Mouse (Mus musculus): Measurements from ENCODE around the gene Ppp1r18.

DNA sequence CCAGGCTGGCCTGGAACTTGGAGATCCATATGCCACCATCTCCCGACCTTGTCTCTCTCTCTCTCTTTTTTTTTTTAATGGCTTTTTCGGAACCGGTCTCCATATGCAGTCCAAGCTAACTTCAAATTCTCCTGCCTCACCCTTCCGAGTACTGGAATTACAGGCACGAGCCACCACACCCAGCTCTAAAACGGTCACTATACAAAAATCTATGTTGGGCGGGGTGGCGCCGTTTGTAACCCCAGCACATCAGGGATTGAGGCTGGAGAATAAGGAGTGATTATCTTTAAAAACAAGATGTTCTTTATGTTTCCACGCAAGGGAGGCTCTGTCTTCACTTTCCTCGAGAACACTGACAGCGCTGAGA is 4.6 kb upstream of the Ppp1r18 start:
- TF ChIP-seq CTCF (IDR thresholded peaks at IDR 0.05; ENCODE audit: low read depth, low read length) (no peak), POLR2A (IDR thresholded peaks at IDR 0.05; ENCODE audit: extremely low read depth, insufficient read depth, low read length) (no peak)
